Mouse (Mus musculus) neural tube, embryonic 11.5 days (tissue): ENCODE data around the gene Egfl8. TPM values are rescaled to one million over a fixed set of nuclear protein-coding genes. Genes with fewer than 3 reads are reported as not detected.
A peak's percentile ranks its signal among the peaks of the same experiment; 100 is the strongest.

Experiments used
- ATAC-seq: fragments of 200-750 bp; cut with Nextera tagmentation; 2 replicates; pipeline ENCODE4 v1.8.0; 2017; ENCODE audit warnings: moderate number of reproducible peaks, mild to moderate bottlenecking, moderate TSS enrichment, moderate library complexity; ENCODE audit not compliant: insufficient read depth, low FRiP score, low TSS enrichment
- DNase-seq: peaks from one replicate; pipeline ENCODE4 v3.0.0-alpha.2; 2015; ENCODE audit warnings: low spot score
- H3K27ac ChIP-seq: fragments of 300-500 bp; sonication (generic); 2 replicates; pipeline ENCODE4 v1.5.1; 2014; ENCODE audit warnings: low read depth, mild to moderate bottlenecking, low read length
- H3K27me3 ChIP-seq: fragments of 300-500 bp; sonication (generic); 2 replicates; pipeline ENCODE4 v1.6.1; 2014; ENCODE audit warnings: mild to moderate bottlenecking, low read length, mixed read lengths; ENCODE audit not compliant: control insufficient read depth, insufficient read depth
- H3K36me3 ChIP-seq: fragments of 300-500 bp; sonication (generic); 2 replicates; pipeline ENCODE4 v1.6.1; 2014; ENCODE audit warnings: mild to moderate bottlenecking, low read length, moderate library complexity, mixed read lengths; ENCODE audit not compliant: control insufficient read depth, insufficient read depth
- H3K4me1 ChIP-seq: fragments of 300-500 bp; sonication (generic); 2 replicates; pipeline ENCODE4 v1.6.1; 2014; ENCODE audit warnings: low read length, mixed read lengths; ENCODE audit not compliant: control insufficient read depth, insufficient read depth
- H3K4me2 ChIP-seq: fragments of 300-500 bp; sonication (generic); 2 replicates; pipeline ENCODE4 v1.6.1; 2014; ENCODE audit warnings: low read depth, mild to moderate bottlenecking, moderate library complexity
- H3K4me3 ChIP-seq: fragments of 300-500 bp; sonication (generic); 2 replicates; pipeline ENCODE4 v1.5.1; 2014; ENCODE audit warnings: low read depth, low read length
- H3K9ac ChIP-seq: fragments of 300-500 bp; sonication (generic); 2 replicates; pipeline ENCODE4 v1.6.1; 2014; ENCODE audit warnings: mild to moderate bottlenecking, low read length
- H3K9me3 ChIP-seq: fragments of 300-500 bp; sonication (generic); 2 replicates; pipeline ENCODE4 v1.6.1; 2016; ENCODE audit warnings: low read length; ENCODE audit not compliant: control insufficient read depth
- WGBS: fragments of 180-500 bp; shearing (Covaris S2); extraction: QIAGEN DNeasy Blood & Tissue Kit; methylation state at CpG from one replicate; pipeline ENCODE4 v1.1.7; 2014; 5-methylcytosine and 5-hydroxymethylcytosine counted together
- polyA plus RNA-seq: library from polyadenylated mRNA; unstranded; fragments of >200 nt; fragmentation: Nextera tagmentation; extraction: Ambion mirVana; gene quantifications from 2 replicates; pipeline ENCODE4 v1.2.1, GENCODE M21; 2014

The Egfl8 gene
- polyA plus RNA-seq, 1 experiment from 2014 or later: 12.1 TPM

- Histone ChIP-seq H3K4me3 (peak overlapping the region; percentile 67), H3K36me3 (no peaks in the 10 kb centered on the region), H3K4me2 (peak overlapping the region; percentile 95), H3K4me1 (peaks cover 32% of the 10 kb centered on the region), H3K27me3 (no peaks in the 10 kb centered on the region), H3K27ac (peak overlapping the region; percentile 98), H3K9ac (peak overlapping the region; percentile 80), H3K9me3 (no peaks in the 10 kb centered on the region)
- 22% methylated on average over 32 of the region's 32 CpGs for WGBS
- ATAC-seq (peak; percentile 40), DNase-seq (peak; percentile 48)
These were observed 29.6 kb downstream of the Egfl8 start for GRCm38 (mm10) chr17:34585877-34586771.

GRCm38 (mm10) chr17:34585121-34585520, 30.6 kb downstream of the Egfl8 start:
- Histone ChIP-seq H3K36me3 (no peaks in the 10 kb centered on the region), H3K4me1 (peaks cover 22% of the 10 kb centered on the region), H3K9ac (no peak overlapping the region), H3K27me3 (no peaks in the 10 kb centered on the region), H3K4me3 (no peak overlapping the region), H3K27ac (no peak overlapping the region), H3K9me3 (no peaks in the 10 kb centered on the region), H3K4me2 (no peak overlapping the region)
- no peak for DNase-seq
- 85% methylated on average over 8 of the region's 8 CpGs for WGBS
- ATAC-seq: no peak

GRCm38 (mm10) chr17:34583819-34584218, 32.0 kb downstream of the Egfl8 start:
- Histone ChIP-seq H3K4me2 (no peak overlapping the region), H3K9ac (no peak overlapping the region), H3K9me3 (no peaks in the 10 kb centered on the region), H3K4me3 (no peak overlapping the region), H3K27me3 (no peaks in the 10 kb centered on the region), H3K4me1 (peaks cover 12% of the 10 kb centered on the region), H3K36me3 (no peaks in the 10 kb centered on the region), H3K27ac (no peak overlapping the region)
- ATAC-seq: no peak
- WGBS: 88% methylated on average over 8 of the region's 8 CpGs
- DNase-seq: no peak

- Histone ChIP-seq H3K27me3 (no peaks in the 10 kb centered on the region), H3K4me1 (peaks cover 8% of the 10 kb centered on the region), H3K4me2 (no peak overlapping the region), H3K9ac (no peak overlapping the region), H3K9me3 (no peaks in the 10 kb centered on the region), H3K27ac (no peak overlapping the region), H3K4me3 (no peak overlapping the region), H3K36me3 (no peaks in the 10 kb centered on the region)
- DNase-seq (no peak), ATAC-seq (no peak)
- WGBS: 71% methylated on average over 7 of the region's 7 CpGs
These were observed 32.4 kb downstream of the Egfl8 start for GRCm38 (mm10) chr17:34583397-34583796.

- WGBS: 86% methylated on average over 12 of the region's 12 CpGs
- no peak overlapping the region for H3K4me3 ChIP-seq
These were observed 33.2 kb downstream of the Egfl8 start for GRCm38 (mm10) chr17:34582528-34582927.

GRCm38 (mm10) chr17:34578070-34578469, 37.7 kb downstream of the Egfl8 start:
- 95% methylated on average over 3 of the region's 3 CpGs for WGBS
- H3K4me2 ChIP-seq: no peak overlapping the region

More at GRCm38 (mm10) chr17:34582528-34582927, 33.2 kb downstream of the Egfl8 start:
- H3K9me3 ChIP-seq: no peaks in the 10 kb centered on the region
- ATAC-seq (no peak), DNase-seq (no peak)
- no peak overlapping the region for H3K9ac ChIP-seq
- no peaks in the 10 kb centered on the region for H3K27me3 ChIP-seq
- no peak overlapping the region for H3K27ac ChIP-seq
- 0 out of 2 replicates have a peak, but pooled peaks cover 3% of the 10 kb centered on the region for H3K4me1 ChIP-seq
- no peaks in the 10 kb centered on the region for H3K36me3 ChIP-seq
- H3K4me2 ChIP-seq: no peak overlapping the region

GRCm38 (mm10) chr17:34576577-34576976, 39.2 kb downstream of the Egfl8 start:
- 77% methylated on average over 5 of the region's 5 CpGs for WGBS
- H3K4me3 ChIP-seq: no peak overlapping the region
- H3K27me3 ChIP-seq: no peaks in the 10 kb centered on the region
- ATAC-seq (no peak), DNase-seq (no peak)
- H3K4me2 ChIP-seq: no peak overlapping the region
- H3K4me1 ChIP-seq: no peaks in the 10 kb centered on the region
- H3K36me3 ChIP-seq: no peaks in the 10 kb centered on the region
- no peak overlapping the region for H3K27ac ChIP-seq
- H3K9me3 ChIP-seq: no peaks in the 10 kb centered on the region
- H3K9ac ChIP-seq: no peak overlapping the region

More at GRCm38 (mm10) chr17:34578070-34578469, 37.7 kb downstream of the Egfl8 start:
- H3K9me3 ChIP-seq: no peaks in the 10 kb centered on the region
- no peak overlapping the region for H3K9ac ChIP-seq
- H3K4me3 ChIP-seq: no peak overlapping the region
- no peak overlapping the region for H3K27ac ChIP-seq
- no peaks in the 10 kb centered on the region for H3K4me1 ChIP-seq
- DNase-seq: no peak
- no peak for ATAC-seq
- H3K36me3 ChIP-seq: no peaks in the 10 kb centered on the region
- H3K27me3 ChIP-seq: no peaks in the 10 kb centered on the region

GRCm38 (mm10) chr17:34572361-34572760, 43.4 kb downstream of the Egfl8 start:
- H3K9me3 ChIP-seq: no peaks in the 10 kb centered on the region
- H3K9ac ChIP-seq: peak overlapping the region; percentile 18; the same call in 1 of the 2 replicates

GRCm38 (mm10) chr17:34571875-34572274, 43.9 kb downstream of the Egfl8 start:
- Histone ChIP-seq H3K27ac (no peak overlapping the region), H3K4me3 (no peak overlapping the region), H3K9me3 (no peaks in the 10 kb centered on the region), H3K9ac (no peak overlapping the region), H3K36me3 (no peaks in the 10 kb centered on the region), H3K4me1 (no peaks in the 10 kb centered on the region), H3K27me3 (no peaks in the 10 kb centered on the region), H3K4me2 (no peak overlapping the region)
- DNase-seq: no peak
- WGBS: 12% methylated on average over 5 of the region's 5 CpGs
- no peak for ATAC-seq

More at GRCm38 (mm10) chr17:34572361-34572760, 43.4 kb downstream of the Egfl8 start:
- DNase-seq (no peak), ATAC-seq (no peak)
- H3K4me2 ChIP-seq: no peak overlapping the region
- H3K27ac ChIP-seq: no peak overlapping the region
- no peaks in the 10 kb centered on the region for H3K4me1 ChIP-seq
- H3K36me3 ChIP-seq: no peaks in the 10 kb centered on the region
- no peaks in the 10 kb centered on the region for H3K27me3 ChIP-seq
- WGBS: 12% methylated on average over 15 of the region's 15 CpGs
- no peak overlapping the region for H3K4me3 ChIP-seq
